Mouse (Mus musculus) CH12.LX (cell line): ENCODE data around the gene Lypd4. TPM values are rescaled to one million over a fixed set of nuclear protein-coding genes. Genes with fewer than 3 reads are reported as not detected.

Source experiments
- DNase-seq: peaks from one replicate; pipeline ENCODE4 v3.0.0-alpha.2; 2013; ENCODE audit errors: extremely low read depth
- H3K27ac ChIP-seq: 2 replicates; pipeline ENCODE4 v1.5.1; 2012; ENCODE audit warnings: low read depth, mild to moderate bottlenecking, control low read depth, moderate library complexity; ENCODE audit not compliant: insufficient read depth
- H3K27me3 ChIP-seq: replicated peaks from 2 replicates; pipeline ENCODE3; 2012; ENCODE audit warnings: inconsistent platforms
- H3K36me3 ChIP-seq, 2 experiments: replicated peaks in 1 of 2; 2 replicates each; pipeline versions ENCODE3 to v1.6.1; 2012; ENCODE audit warnings: inconsistent platforms in 1 of 2, low read length in 1 of 2, mild to moderate bottlenecking in 1 of 2, mixed read lengths in 1 of 2, moderate library complexity in 1 of 2; ENCODE audit not compliant: control insufficient read depth in 1 of 2, insufficient read depth in 1 of 2
- H3K4me1 ChIP-seq, 2 experiments: 2 replicates each; pipeline ENCODE4 v1.6.1; 2012; ENCODE audit warnings: inconsistent platforms in 1 of 2, moderate library complexity in 1 of 2; ENCODE audit not compliant: insufficient read depth in 2 of 2, control insufficient read depth in 1 of 2
- H3K4me2 ChIP-seq: 2 replicates; pipeline ENCODE4 v1.6.1; 2012; ENCODE audit warnings: low read depth, mild to moderate bottlenecking, control low read depth; ENCODE audit not compliant: poor library complexity, insufficient read depth, severe bottlenecking
- H3K4me3 ChIP-seq, 3 experiments: fragments of 150-350 bp in 1 of 3; sonication (generic) in 1 of 3; replicated peaks in 1 of 3; 2 replicates each; pipeline versions ENCODE3 to v1.5.1; 2011 to 2012; ENCODE audit warnings: low read depth in 2 of 3, low read length in 2 of 3, mild to moderate bottlenecking in 2 of 3, moderate library complexity in 2 of 3, control low read depth in 1 of 3, improper control_type of control experiment in 1 of 3, inconsistent platforms in 1 of 3, mixed read lengths in 1 of 3; ENCODE audit not compliant: poor library complexity in 1 of 3
- H3K79me2 ChIP-seq: replicated peaks from 2 replicates; pipeline ENCODE4 v1.6.1; 2012; ENCODE audit warnings: mild to moderate bottlenecking, moderate library complexity; ENCODE audit not compliant: control insufficient read depth, poor library complexity, insufficient read depth, severe bottlenecking; ENCODE audit errors: extremely low read depth
- H3K9ac ChIP-seq: 2 replicates; pipeline ENCODE4 v1.6.1; 2012; ENCODE audit warnings: low read depth, mild to moderate bottlenecking, control low read depth, moderate library complexity; ENCODE audit not compliant: insufficient read depth
- H3K9me3 ChIP-seq: replicated peaks from 2 replicates; pipeline ENCODE3; 2012; ENCODE audit warnings: low read length, inconsistent platforms, mixed read lengths
- BHLHE40 ChIP-seq: IDR thresholded peaks from 2 replicates; pipeline ENCODE4 v1.6.1; 2011; ENCODE audit warnings: mild to moderate bottlenecking, low read depth, low read length, improper control_type of control experiment
- CHD1 ChIP-seq: IDR thresholded peaks from 2 replicates; pipeline ENCODE4 v1.6.1; 2012; ENCODE audit warnings: low read depth, low read length, improper control_type of control experiment, inconsistent platforms
- CHD2 ChIP-seq: IDR thresholded peaks from 2 replicates; pipeline ENCODE4 v1.6.1; 2011; ENCODE audit warnings: low read length, improper control_type of control experiment
- CTCF ChIP-seq, 2 experiments: IDR thresholded peaks in 1 of 2; conservative IDR thresholded peaks in 1 of 2; 2 replicates each; pipeline ENCODE4 v1.5.1; 2011 to 2012; ENCODE audit warnings: low read depth in 2 of 2, low read length in 2 of 2, improper control_type of control experiment in 1 of 2, inconsistent platforms in 1 of 2, mild to moderate bottlenecking in 1 of 2, moderate library complexity in 1 of 2
- E2F4 ChIP-seq: IDR thresholded peaks from 2 replicates; pipeline ENCODE4 v1.6.1; 2011; ENCODE audit warnings: low read depth, low read length, improper control_type of control experiment; ENCODE audit not compliant: insufficient replicate concordance
- ELF1 ChIP-seq: IDR thresholded peaks from 2 replicates; pipeline ENCODE4 v1.6.1; 2014; ENCODE audit warnings: low read depth, mild to moderate bottlenecking, inconsistent platforms, low read length, improper control_type of control experiment
- ETS1 ChIP-seq: conservative IDR thresholded peaks from 2 replicates; pipeline ENCODE4 v1.6.1; 2012; ENCODE audit warnings: low read depth, mild to moderate bottlenecking, inconsistent platforms, low read length, improper control_type of control experiment, moderate library complexity
- GABPA ChIP-seq: IDR thresholded peaks from 2 replicates; pipeline ENCODE4 v1.6.1; 2012; ENCODE audit warnings: low read depth, low read length, improper control_type of control experiment, inconsistent platforms; ENCODE audit not compliant: insufficient replicate concordance
- HCFC1 ChIP-seq: IDR thresholded peaks from 2 replicates; pipeline ENCODE4 v1.6.1; 2012; ENCODE audit warnings: low read depth, mild to moderate bottlenecking, inconsistent platforms, low read length, improper control_type of control experiment
- IRF4 ChIP-seq: IDR thresholded peaks from 2 replicates; pipeline ENCODE4 v1.6.1; 2014; ENCODE audit warnings: low read depth, mild to moderate bottlenecking, inconsistent platforms, low read length, improper control_type of control experiment
- JUN ChIP-seq: IDR thresholded peaks from 2 replicates; pipeline ENCODE4 v1.6.1; 2011; ENCODE audit warnings: low read depth, mild to moderate bottlenecking, low read length, improper control_type of control experiment, moderate library complexity; ENCODE audit not compliant: insufficient read depth
- KAT2A ChIP-seq: IDR thresholded peaks from 2 replicates; pipeline ENCODE4 v1.6.1; 2012; ENCODE audit warnings: low read length, improper control_type of control experiment, inconsistent platforms; ENCODE audit not compliant: insufficient replicate concordance
- MAFK ChIP-seq: IDR thresholded peaks from 2 replicates; pipeline ENCODE4 v1.6.1; 2011; ENCODE audit warnings: low read length, improper control_type of control experiment; ENCODE audit not compliant: insufficient replicate concordance
- MAZ ChIP-seq: IDR thresholded peaks from 2 replicates; pipeline ENCODE4 v1.6.1; 2012; ENCODE audit warnings: low read depth, mild to moderate bottlenecking, inconsistent platforms, low read length, improper control_type of control experiment, moderate library complexity
- MEF2A ChIP-seq: IDR thresholded peaks from 2 replicates; pipeline ENCODE4 v1.6.1; 2014; ENCODE audit warnings: low read depth, mild to moderate bottlenecking, inconsistent platforms, low read length, improper control_type of control experiment, borderline replicate concordance
- MYC ChIP-seq: IDR thresholded peaks from 2 replicates; pipeline ENCODE4 v1.6.1; 2011; ENCODE audit warnings: low read depth, mild to moderate bottlenecking, improper control_type of control experiment, low read length
- NELFE ChIP-seq: IDR thresholded peaks from 2 replicates; pipeline ENCODE4 v1.6.1; 2011; ENCODE audit warnings: low read depth, low read length, improper control_type of control experiment
- NRF1 ChIP-seq: IDR thresholded peaks from 2 replicates; pipeline ENCODE4 v1.6.1; 2014; ENCODE audit warnings: low read depth, mild to moderate bottlenecking, inconsistent platforms, low read length, improper control_type of control experiment, moderate library complexity
- PAX5 ChIP-seq: IDR thresholded peaks from 2 replicates; pipeline ENCODE4 v1.6.1; 2012; ENCODE audit warnings: low read length, inconsistent platforms, mixed read lengths
- POLR2AphosphoS2 ChIP-seq: IDR thresholded peaks from 2 replicates; pipeline ENCODE4 v1.6.1; 2011; ENCODE audit warnings: low read depth, low read length, improper control_type of control experiment
- RAD21 ChIP-seq: IDR thresholded peaks from 2 replicates; pipeline ENCODE4 v1.6.1; 2011; ENCODE audit warnings: low read depth, mild to moderate bottlenecking, low read length, improper control_type of control experiment, moderate library complexity
- RCOR1 ChIP-seq: conservative IDR thresholded peaks from 2 replicates; pipeline ENCODE4 v1.6.1; 2012; ENCODE audit warnings: low read depth, mild to moderate bottlenecking, inconsistent platforms, low read length, improper control_type of control experiment
- SMC3 ChIP-seq: IDR thresholded peaks from 2 replicates; pipeline ENCODE4 v1.6.1; 2011; ENCODE audit warnings: low read depth, low read length, improper control_type of control experiment
- TBP ChIP-seq: conservative IDR thresholded peaks from 2 replicates; pipeline ENCODE4 v1.6.1; 2011; ENCODE audit warnings: low read depth, low read length, improper control_type of control experiment
- TCF12 ChIP-seq: IDR thresholded peaks from 2 replicates; pipeline ENCODE4 v1.6.1; 2014; ENCODE audit warnings: low read depth, mild to moderate bottlenecking, inconsistent platforms, low read length, improper control_type of control experiment
- UBTF ChIP-seq: IDR thresholded peaks from 2 replicates; pipeline ENCODE4 v1.6.1; 2012; ENCODE audit warnings: low read depth, mild to moderate bottlenecking, inconsistent platforms, low read length, improper control_type of control experiment, moderate library complexity
- USF1 ChIP-seq: IDR thresholded peaks from 2 replicates; pipeline ENCODE4 v1.6.1; 2014; ENCODE audit warnings: low read depth, mild to moderate bottlenecking, inconsistent platforms, low read length, improper control_type of control experiment
- USF2 ChIP-seq: conservative IDR thresholded peaks from 2 replicates; pipeline ENCODE4 v1.6.1; 2011; ENCODE audit warnings: low read depth, low read length, improper control_type of control experiment
- ZC3H11A ChIP-seq: IDR thresholded peaks from 2 replicates; pipeline ENCODE4 v1.6.1; 2012; ENCODE audit warnings: low read depth, mild to moderate bottlenecking, inconsistent platforms, low read length, improper control_type of control experiment
- ZKSCAN1 ChIP-seq: IDR thresholded peaks from 2 replicates; pipeline ENCODE4 v1.6.1; 2012; ENCODE audit warnings: low read depth, inconsistent platforms, low read length, improper control_type of control experiment, borderline replicate concordance
- ZMIZ1 ChIP-seq: IDR thresholded peaks from 2 replicates; pipeline ENCODE4 v1.6.1; 2012; ENCODE audit warnings: low read depth, mild to moderate bottlenecking, inconsistent platforms, low read length, improper control_type of control experiment
- dilution Hi-C: fragments of 300-500 bp; cut with MboI; formaldehyde crosslinking; loops from 2 replicates; pipeline ENCODE4 v1.14.3; 2020; ENCODE audit warnings: low sequenced_read_pairs; ENCODE audit not compliant: extremely low pct_unique_long_range_greater_than_20kb, extremely low pct_ligation_motif_present
- in situ Hi-C: fragments of 300-500 bp; cut with MboI; formaldehyde crosslinking; loops from 3 replicates; pipeline ENCODE4 v1.14.3; 2019; ENCODE audit warnings: low sequenced_read_pairs, low pct_ligation_motif_present, low pct_unique_long_range_greater_than_20kb, mixed read lengths
- polyA plus RNA-seq: library from polyadenylated mRNA; unstranded; fragments of >175 nt; gene quantifications from 2 replicates; pipeline ENCODE4 v1.2.1, GENCODE M21; 2012; ENCODE audit warnings: low read depth; ENCODE audit not compliant: insufficient read length
- total RNA-seq, 2 experiments: library from RNA; depleted of rRNA; stranded (reverse); fragments of 300-350 nt in 1 of 2; fragments of >200 nt in 1 of 2; gene quantifications; 2 replicates each; pipeline ENCODE4 v1.2.3; 2012 to 2014

Gene Lypd4
- total and polyA plus RNA-seq, 3 experiments: not detected

- TF ChIP-seq ZKSCAN1 (no peak), RCOR1 (no peak), MYC (peak; percentile 61), CTCF (conservative IDR thresholded peaks at IDR 0.05 in 1 of 2, IDR thresholded peaks at IDR 0.05 in 1 of 2; ENCODE audit: low read depth in 2 of 2, low read length in 2 of 2) (no peak), SMC3 (no peak), IRF4 (0 out of 2 replicates have a peak, but pooled peaks have one; percentile 10), GABPA (no peak), ZMIZ1 (peak; percentile 66)
- TF ChIP-seq, all 38 proteins: peak for 11
These were observed 15.1 kb upstream of the Lypd4 start (continued) for GRCm38 (mm10) chr7:24884693-24885291.

DNA sequence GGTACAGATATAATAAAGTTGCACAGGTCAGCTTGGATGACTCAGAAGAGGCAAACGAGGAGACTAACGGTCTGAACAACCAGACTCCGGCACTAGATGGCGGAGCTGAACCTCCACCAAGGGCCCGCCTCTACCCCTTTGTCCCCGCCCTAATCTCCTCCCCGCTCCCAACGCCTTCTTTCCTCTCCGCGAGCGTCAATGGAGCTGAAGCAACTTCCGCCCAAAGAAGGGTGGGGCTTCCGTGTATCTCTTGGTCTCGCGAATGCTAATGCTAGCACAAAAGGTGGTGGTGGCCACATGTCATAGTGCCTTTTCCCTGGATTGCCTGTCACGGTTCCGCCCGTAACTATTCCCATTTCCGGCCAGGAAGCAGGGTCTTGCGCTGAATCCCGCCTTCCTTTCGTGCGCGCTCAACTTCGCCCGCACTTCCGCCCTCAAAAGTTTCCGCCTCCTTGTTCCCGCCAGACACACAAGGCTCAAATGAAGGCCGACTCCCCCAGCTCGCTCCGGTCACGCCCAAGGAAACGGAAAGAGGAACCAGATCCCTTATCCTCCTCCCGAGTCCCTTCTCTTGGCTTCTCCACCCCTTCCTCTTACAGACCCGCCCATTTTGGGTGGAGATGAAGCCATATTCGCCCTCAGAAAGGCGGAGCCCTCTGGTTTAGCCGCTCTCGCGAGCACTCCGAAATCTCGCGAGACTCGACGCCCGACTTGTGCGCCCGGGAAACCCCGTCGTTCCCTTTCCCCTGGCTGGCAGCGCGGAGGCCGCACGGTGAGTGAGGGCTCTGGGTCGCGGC is 14.4 kb upstream of the Lypd4 start, which contains the start of gene Rps19:
TSS of gene Rps19 (plus strand) at position 476 of the 797 bp plus-strand sequence.
- peaks cover 0 to 20% of the 10 kb centered on the region in 2 experiments; a peak in 2 of 4 replicates for H3K4me1 ChIP-seq
- dilution Hi-C loops: no loop called here
- in situ Hi-C loops: loop anchor here (5.0 kb wide), 1 partner anchor 37 kb away; no protein-coding TSS in a partner anchor
- no peaks in the 10 kb centered on the region for H3K27me3 ChIP-seq
- peak within 1 kb of the TSS; percentile 99 to 100 (median 100) for H3K4me3 ChIP-seq
- DNase-seq: peak; percentile 100
- H3K9me3 ChIP-seq: no peaks in the 10 kb centered on the region
- peaks cover 36 to 43% of the 10 kb centered on the region in 2 experiments for H3K36me3 ChIP-seq
- H3K9ac ChIP-seq: peak within 1 kb of the TSS; percentile 100
- H3K27ac ChIP-seq: peak within 1 kb of the TSS; percentile 96
- peaks cover 42% of the 10 kb centered on the region for H3K79me2 ChIP-seq
- H3K4me2 ChIP-seq: peak within 1 kb of the TSS; percentile 94; the same call in 1 of the 2 replicates
- TF ChIP-seq SMC3: peak; percentile 62
- TF ChIP-seq MYC: peak; percentile 68; the same call in 1 of the 2 replicates
- TF ChIP-seq BHLHE40: 0 out of 2 replicates have a peak, but pooled peaks have one; percentile 12
- no peak for TF ChIP-seq MAZ
- TF ChIP-seq ZC3H11A: no peak
- TF ChIP-seq USF1: no peak
- no peak for TF ChIP-seq JUN
- TF ChIP-seq MEF2A: peak; percentile 51; the same call in 1 of the 2 replicates
- TF ChIP-seq E2F4: peak; percentile 83; the same call in 1 of the 2 replicates
- TF ChIP-seq CTCF (conservative IDR thresholded peaks at IDR 0.05 in 1 of 2, IDR thresholded peaks at IDR 0.05 in 1 of 2; ENCODE audit: low read depth in 2 of 2, low read length in 2 of 2): peak in 1 of 2 experiments; percentile 72; a peak in 2 of 4 replicates
- TF ChIP-seq PAX5: no peak
- peak; percentile 92 for TF ChIP-seq TBP
- TF ChIP-seq ETS1: no peak
- peak; percentile 33 for TF ChIP-seq RAD21
- TF ChIP-seq POLR2AphosphoS2: peak; percentile 92
- peak; percentile 80 for TF ChIP-seq HCFC1
- peak; percentile 94 for TF ChIP-seq NELFE
- peak; percentile 62; the same call in 1 of the 2 replicates for TF ChIP-seq KAT2A
- TF ChIP-seq USF2: no peak
- peak; percentile 97 for TF ChIP-seq TCF12
- TF ChIP-seq ZKSCAN1: no peak
- TF ChIP-seq IRF4: no peak; the same call in 1 of the 2 replicates
- TF ChIP-seq UBTF: peak; percentile 81
- TF ChIP-seq ZMIZ1: 0 out of 2 replicates have a peak, but pooled peaks have one; percentile 65
- TF ChIP-seq CHD1: no peak
- peak; percentile 100 for TF ChIP-seq CHD2
- TF ChIP-seq NRF1: 0 out of 2 replicates have a peak, but pooled peaks have one; percentile 42
- peak; percentile 94 for TF ChIP-seq ELF1
- no peak for TF ChIP-seq MAFK
- no peak for TF ChIP-seq RCOR1
